Mouse (Mus musculus) megakaryocyte, embryonic 14.5 days (primary cell): Measurements from ENCODE around the gene Sprr2d.

Experiments
- FLI1 ChIP-seq: IDR thresholded peaks from 2 replicates; pipeline ENCODE4 v1.6.1; 2012; ENCODE audit warnings: low read length, inconsistent platforms, mixed read lengths
- GATA1 ChIP-seq: IDR thresholded peaks from 3 replicates; pipeline ENCODE4 v1.6.1; 2012; ENCODE audit warnings: mixed read lengths, low read length, inconsistent platforms, borderline replicate concordance

GRCm38 (mm10) chr3:92385385-92385784 is 46.4 kb downstream of the Sprr2d start, which contains the start of gene Sprr2h:
- TF ChIP-seq GATA1 (no peak), FLI1 (no peak)
